Mouse (Mus musculus) E14TG2a.4 (cell line): ENCODE measurements around the gene Tfdp2.

ENCODE experiments used
- H3K27me3 ChIP-seq: 2 replicates; pipeline ENCODE4 v1.6.1; 2014; ENCODE audit warnings: low read length, control low read depth; ENCODE audit not compliant: insufficient read depth
- H3K36me3 ChIP-seq: 2 replicates; pipeline ENCODE4 v1.6.1; 2014; ENCODE audit warnings: low read length, control low read depth; ENCODE audit not compliant: insufficient read depth
- H3K4me1 ChIP-seq: replicated peaks from 2 replicates; pipeline ENCODE4 v1.6.1; 2014; ENCODE audit warnings: low read depth, low read length, control low read depth
- H3K4me3 ChIP-seq: replicated peaks from 2 replicates; pipeline ENCODE4 v1.5.1; 2014; ENCODE audit warnings: mild to moderate bottlenecking, low read length
- H3K9me3 ChIP-seq: 2 replicates; pipeline ENCODE4 v1.6.1; 2014; ENCODE audit warnings: low read length, control low read depth
- CTCF ChIP-seq: conservative IDR thresholded peaks from 2 replicates; pipeline ENCODE4 v1.5.1; 2014; ENCODE audit warnings: low read length
- NANOG ChIP-seq: IDR thresholded peaks from 2 replicates; pipeline ENCODE4 v1.6.1; 2014; ENCODE audit warnings: borderline replicate concordance, low read length, mixed read lengths
- POU5F1 ChIP-seq: IDR thresholded peaks from 2 replicates; pipeline ENCODE4 v1.6.1; 2014; ENCODE audit warnings: low read length, borderline replicate concordance

Tfdp2 gene

DNA sequence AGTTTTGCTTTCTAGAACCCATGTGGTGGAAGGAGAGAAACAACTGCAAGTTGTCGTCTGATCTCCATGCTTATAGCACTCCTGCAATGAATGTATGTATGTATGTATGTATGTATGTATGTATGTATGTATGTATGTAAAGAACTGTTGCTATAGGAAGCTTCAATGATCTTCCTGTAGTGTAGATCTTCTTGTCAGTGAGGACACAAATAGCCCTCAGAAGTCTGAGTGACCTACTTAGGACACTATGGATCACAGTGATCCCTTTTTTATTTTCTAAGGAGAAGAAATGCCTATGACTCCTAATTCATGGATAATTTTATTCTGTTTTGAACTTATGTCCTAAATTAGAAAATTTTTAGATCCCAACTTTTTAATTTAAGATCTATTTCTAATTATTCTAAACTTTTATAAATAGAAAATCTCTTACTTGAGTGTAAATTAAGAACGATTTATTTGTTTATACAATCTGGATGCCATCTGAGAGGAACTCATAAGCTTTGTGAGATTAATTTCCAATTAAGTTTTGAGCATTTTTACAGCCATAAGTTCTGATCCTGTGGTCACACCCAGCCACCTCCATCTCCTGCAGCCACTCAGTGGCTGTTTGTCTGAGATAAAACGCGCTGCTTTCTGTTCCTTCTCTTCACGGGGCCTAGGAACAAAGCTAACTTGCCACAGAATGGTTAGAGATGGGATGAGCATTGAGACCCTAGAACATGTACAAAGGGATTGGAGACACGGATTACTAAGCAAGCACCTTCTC, 70.9 kb downstream of the Tfdp2 start:
- no peak for TF ChIP-seq POU5F1
- no peak for TF ChIP-seq CTCF
- no peak for TF ChIP-seq NANOG
- H3K36me3 ChIP-seq = peaks cover 5% of the 10 kb centered on the region; the same call in 1 of the 2 replicates
- H3K4me3 ChIP-seq = no peak overlapping the region
- H3K4me1 ChIP-seq = peaks cover 14% of the 10 kb centered on the region
- no peaks in the 10 kb centered on the region for H3K9me3 ChIP-seq
- H3K27me3 ChIP-seq = no peaks in the 10 kb centered on the region

DNA sequence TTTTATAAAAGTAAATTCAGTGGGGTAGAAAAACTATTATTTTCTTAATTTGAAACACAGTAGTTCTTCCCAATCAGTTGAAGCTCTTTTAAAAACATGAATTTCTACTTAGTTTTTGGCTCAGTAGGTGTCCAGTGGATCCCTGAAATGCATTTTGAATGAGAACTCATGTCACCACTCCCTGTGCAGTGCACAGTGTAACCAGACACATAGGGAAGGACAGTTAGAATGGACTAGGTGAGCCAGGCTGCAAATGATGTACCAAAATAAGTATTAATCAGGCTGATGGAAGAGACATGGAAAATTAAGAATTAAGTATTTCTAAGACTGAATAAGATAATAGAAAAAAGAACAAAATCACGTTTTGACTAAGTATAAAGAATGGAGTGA, 71.5 kb downstream of the Tfdp2 start:
- H3K27me3 ChIP-seq = no peaks in the 10 kb centered on the region
- peaks cover 5% of the 10 kb centered on the region; the same call in 1 of the 2 replicates for H3K36me3 ChIP-seq
- no peaks in the 10 kb centered on the region for H3K9me3 ChIP-seq
- no peak overlapping the region for H3K4me3 ChIP-seq
- H3K4me1 ChIP-seq = peaks cover 14% of the 10 kb centered on the region
- TF ChIP-seq NANOG (no peak), CTCF (no peak)

DNA sequence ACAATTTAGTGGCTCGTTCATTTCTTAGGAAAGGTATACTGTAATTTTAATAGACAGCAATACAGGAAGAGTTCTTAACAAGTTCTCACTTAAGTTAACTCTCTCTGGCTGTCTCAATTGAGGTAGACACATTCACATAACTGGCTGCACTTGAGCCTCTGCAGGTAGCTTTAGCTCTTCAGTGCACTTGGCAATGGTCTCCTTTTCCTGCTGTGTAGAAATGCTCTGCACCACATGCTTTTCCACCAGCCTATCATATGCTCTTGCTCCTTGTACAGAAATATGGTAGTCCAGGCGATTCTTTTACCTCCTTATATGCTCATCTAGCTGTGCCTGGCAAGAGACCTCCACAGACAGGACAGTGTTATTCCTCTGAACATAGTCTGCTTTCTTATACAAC, 73.7 kb downstream of the Tfdp2 start:
- no peaks in the 10 kb centered on the region for H3K9me3 ChIP-seq
- H3K4me1 ChIP-seq = peaks cover 14% of the 10 kb centered on the region
- TF ChIP-seq NANOG (no peak), POU5F1 (no peak), CTCF (no peak)
- H3K36me3 ChIP-seq = peaks cover 5% of the 10 kb centered on the region
- H3K4me3 ChIP-seq = no peak overlapping the region
- H3K27me3 ChIP-seq = no peaks in the 10 kb centered on the region

DNA sequence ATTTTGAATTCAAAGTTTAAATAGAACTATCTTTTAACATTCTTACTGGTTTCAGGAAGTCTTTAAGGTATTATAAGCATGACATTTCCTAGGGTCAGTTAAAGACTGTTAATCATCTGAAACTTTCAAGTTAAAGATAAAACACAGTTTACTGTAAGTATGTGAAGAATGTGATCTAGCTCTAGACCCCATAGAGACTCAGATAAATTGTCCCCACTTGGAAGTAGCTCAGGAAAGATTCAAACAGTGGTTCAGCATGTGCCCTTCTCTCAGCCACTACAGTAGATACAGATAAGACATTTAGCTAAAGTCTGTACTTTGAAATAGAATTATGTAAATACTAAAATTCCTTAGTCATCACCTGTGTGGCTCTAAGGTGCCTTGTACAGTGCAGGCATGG, 79.5 kb downstream of the Tfdp2 start:
- Histone ChIP-seq H3K36me3 (peaks cover 15% of the 10 kb centered on the region), H3K4me3 (no peak overlapping the region), H3K27me3 (no peaks in the 10 kb centered on the region), H3K4me1 (no peaks in the 10 kb centered on the region), H3K9me3 (no peaks in the 10 kb centered on the region)
- TF ChIP-seq NANOG (no peak), POU5F1 (no peak), CTCF (no peak)

DNA sequence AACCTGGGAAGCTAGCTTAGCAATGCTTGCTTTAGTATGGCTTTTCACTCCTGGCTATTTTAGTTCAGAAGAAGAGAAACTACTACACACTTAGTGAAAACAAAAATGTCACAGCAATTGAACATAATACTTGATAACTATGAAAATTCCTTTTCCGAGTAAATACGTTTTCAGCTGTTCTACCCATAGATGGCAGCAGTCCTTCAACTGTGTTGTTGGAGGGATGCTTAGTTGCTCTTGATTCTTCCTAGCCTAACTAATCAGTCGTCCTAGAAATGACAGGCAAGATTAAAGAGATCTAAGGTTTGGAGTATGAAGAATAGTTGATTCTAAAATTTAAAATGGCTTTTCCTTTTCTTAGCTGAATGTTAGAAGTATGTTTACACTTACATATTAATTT, 85.4 kb downstream of the Tfdp2 start:
- no peak for TF ChIP-seq POU5F1
- TF ChIP-seq CTCF = peak; percentile 24
- H3K4me3 ChIP-seq = no peak overlapping the region
- no peaks in the 10 kb centered on the region for H3K4me1 ChIP-seq
- H3K27me3 ChIP-seq = no peaks in the 10 kb centered on the region
- no peaks in the 10 kb centered on the region for H3K9me3 ChIP-seq
- H3K36me3 ChIP-seq = peaks cover 17% of the 10 kb centered on the region

DNA sequence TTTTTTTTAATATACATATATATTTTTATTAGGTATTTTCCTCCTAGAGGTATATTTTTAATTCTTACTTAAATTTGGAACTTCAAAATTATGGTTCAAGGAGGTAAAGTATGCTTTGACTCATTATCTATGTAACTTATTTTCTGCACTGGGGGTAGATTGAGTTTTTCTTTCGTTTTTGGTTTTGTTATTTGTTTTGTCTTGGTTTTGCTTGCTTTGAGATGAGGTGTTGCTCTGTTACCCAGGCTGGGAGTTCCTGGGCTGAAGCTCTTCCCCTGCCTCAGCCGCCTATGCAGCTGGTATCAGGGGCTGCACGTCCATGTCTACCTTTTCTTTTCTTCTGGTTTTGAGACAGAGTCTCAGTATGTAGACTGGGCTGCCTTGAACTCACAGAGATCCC, 86.0 kb downstream of the Tfdp2 start:
- Histone ChIP-seq H3K27me3 (no peaks in the 10 kb centered on the region), H3K36me3 (peaks cover 19% of the 10 kb centered on the region), H3K4me1 (no peaks in the 10 kb centered on the region), H3K4me3 (no peak overlapping the region), H3K9me3 (no peaks in the 10 kb centered on the region)
- TF ChIP-seq POU5F1 (no peak), NANOG (no peak), CTCF (no peak)

DNA sequence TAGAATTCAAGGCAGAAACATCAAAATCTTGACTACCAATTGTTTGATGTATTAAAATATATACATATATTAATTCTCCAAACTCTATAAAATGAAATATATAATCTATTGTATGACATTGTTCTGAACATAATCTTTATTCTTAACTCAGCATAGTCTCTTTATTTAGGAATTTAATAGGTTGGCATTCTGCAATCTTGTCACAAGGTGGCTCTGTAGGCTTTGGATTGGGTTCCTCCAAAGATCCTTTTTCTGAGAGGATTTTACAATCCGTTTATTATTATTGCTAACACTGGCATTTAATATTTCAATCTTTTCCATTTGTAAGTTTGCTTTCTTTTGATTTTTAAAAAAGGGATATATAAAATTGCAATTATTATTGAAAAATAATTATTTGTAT, 88.8 kb downstream of the Tfdp2 start:
- TF ChIP-seq CTCF (0 out of 2 replicates have a peak, but pooled peaks have one; percentile 8), NANOG (no peak), POU5F1 (no peak)

DNA sequence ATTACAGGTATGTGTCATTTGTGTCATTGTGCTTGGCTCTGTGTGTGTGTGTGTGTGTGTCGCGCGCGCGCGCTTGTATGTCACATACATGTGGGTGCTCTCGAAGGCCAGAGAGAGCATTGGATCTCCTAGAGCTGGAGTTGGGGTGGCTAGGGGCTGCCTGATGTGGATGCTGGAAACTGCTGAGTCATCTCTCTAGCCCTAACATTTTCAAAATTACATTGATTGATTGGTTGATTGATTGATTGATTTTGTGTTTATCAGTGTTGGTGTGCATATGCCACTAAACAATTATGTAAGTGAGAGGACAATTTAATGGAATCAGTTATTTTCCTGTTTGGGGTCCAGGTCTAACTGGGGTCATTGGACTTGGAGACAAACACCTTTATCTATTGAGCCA, 96.1 kb downstream of the Tfdp2 start:
- peaks cover 25% of the 10 kb centered on the region for H3K4me1 ChIP-seq
- H3K4me3 ChIP-seq = no peak overlapping the region
- H3K27me3 ChIP-seq = no peaks in the 10 kb centered on the region
- no peak for TF ChIP-seq POU5F1
- H3K9me3 ChIP-seq = no peaks in the 10 kb centered on the region
- H3K36me3 ChIP-seq = peaks cover 61% of the 10 kb centered on the region

More for the DNA sequence above, 88.8 kb downstream of the Tfdp2 start:
- peaks cover 13% of the 10 kb centered on the region for H3K4me1 ChIP-seq
- no peaks in the 10 kb centered on the region for H3K27me3 ChIP-seq
- H3K9me3 ChIP-seq = no peaks in the 10 kb centered on the region
- H3K36me3 ChIP-seq = peaks cover 30% of the 10 kb centered on the region
- H3K4me3 ChIP-seq = no peak overlapping the region

DNA sequence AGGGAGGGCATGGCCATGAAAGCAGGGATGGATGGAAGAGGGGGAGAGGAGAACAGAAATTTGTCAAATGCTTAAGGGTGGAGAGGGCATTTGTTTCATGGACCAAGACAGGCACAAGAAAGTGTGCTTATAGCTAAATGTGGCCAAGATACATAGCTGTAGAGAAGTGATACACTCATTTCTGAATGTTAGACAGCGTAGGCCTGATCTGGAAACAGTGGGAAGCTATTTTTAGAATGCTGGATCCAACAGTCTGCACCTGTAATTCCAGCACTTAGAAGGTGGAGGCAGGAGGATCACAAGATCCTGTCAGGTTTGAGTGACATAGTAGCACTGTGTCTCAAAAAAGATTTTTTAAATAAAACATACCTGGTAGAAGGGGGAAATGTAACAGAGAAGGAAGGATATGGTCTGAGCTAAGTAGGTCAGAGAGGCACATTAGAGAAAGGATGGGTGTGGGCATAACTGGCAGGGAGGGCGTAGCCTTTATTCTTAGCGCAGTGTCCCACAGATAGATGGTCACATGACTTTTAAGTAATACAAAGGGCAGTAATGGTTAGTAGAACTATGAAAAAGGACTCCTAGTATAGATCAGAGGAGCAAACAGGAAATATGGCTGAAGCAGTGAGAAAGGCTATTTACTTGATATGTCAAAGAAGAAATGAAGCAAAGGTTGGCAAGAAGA, 103.4 kb downstream of the Tfdp2 start:
- TF ChIP-seq POU5F1 (no peak), CTCF (no peak), NANOG (no peak)
- no peaks in the 10 kb centered on the region for H3K4me1 ChIP-seq
- H3K36me3 ChIP-seq = peaks cover 77% of the 10 kb centered on the region
- H3K4me3 ChIP-seq = no peak overlapping the region
- no peaks in the 10 kb centered on the region for H3K27me3 ChIP-seq
- no peaks in the 10 kb centered on the region for H3K9me3 ChIP-seq
